Mouse (Mus musculus): ENCODE measurements around the gene Numb.
"Not testable (repeated sequence)": the region's sequence is repeated elsewhere in the genome, so short reads cannot be mapped to it uniquely, and the experiment has no call there.

Gene Numb

DNA sequence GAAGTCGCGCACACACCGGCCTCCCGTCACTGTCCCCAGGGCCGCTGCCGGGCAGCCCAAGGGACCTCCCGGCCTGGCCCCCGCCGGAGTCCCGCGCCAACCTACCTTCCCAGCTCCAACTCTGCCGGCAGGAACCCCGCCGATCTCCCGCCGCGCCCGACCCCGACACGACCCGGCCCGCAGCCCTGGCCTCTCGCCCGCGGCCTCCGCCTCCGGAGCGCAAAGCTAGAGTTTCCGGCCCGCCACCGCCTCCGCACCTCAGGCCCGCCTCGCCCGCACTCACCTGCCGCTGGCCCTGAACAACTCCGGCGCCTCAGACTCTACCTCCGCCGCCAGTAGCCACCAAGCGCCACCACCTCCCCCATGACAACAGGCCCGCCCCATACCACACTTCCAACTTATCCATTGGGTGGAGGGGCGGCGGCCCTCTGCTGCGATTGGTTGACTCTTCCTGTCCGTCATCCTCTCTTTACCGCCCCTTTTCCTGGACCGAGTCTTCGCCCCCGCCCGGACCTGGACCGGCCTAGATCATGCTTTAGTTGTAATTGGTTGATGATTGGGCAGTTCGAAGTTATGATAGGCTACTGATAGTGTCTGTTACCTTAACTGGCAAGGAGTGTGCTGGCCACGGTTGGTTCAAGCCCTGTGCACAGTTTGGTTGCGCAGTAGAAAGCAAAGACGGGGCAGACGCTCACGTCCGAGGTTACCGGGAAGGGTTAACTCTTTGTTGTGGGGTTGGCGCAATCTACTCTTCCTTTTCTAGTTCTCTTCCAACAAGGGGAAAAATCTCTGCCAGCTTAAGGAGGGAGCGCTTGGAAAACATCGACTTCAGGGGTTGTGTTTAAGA, at the start of gene Numb:
Gene Numb, minus strand, starts transcription at position 400 of the 847 bp plus-strand sequence.
- peak; percentile 98 for DNase-seq

- DNase-seq = no peak
Observed at GRCm38 (mm10) chr12:83965235-83965634, 43.5 kb upstream of the Numb start.

DNA sequence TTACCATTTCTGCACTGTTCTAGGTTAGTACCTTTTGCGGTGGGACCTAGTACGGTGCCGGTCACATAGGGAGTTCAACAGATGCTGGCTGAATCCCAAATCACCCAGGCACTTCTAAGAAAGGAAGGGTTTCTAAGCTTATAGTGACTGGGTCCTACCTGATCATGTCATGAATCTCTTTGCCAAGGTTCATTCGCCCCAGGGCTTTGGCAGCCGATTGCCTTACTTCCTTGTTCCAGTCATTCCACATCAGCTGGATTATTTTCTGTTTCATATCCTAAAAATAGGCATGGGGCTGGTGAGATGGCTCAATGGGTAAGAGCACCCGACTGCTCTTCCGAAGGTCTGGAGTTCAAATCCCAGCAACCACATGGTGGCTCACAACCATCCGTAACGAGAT, 36.5 kb upstream of the Numb start:
- DNase-seq = no peak

DNA sequence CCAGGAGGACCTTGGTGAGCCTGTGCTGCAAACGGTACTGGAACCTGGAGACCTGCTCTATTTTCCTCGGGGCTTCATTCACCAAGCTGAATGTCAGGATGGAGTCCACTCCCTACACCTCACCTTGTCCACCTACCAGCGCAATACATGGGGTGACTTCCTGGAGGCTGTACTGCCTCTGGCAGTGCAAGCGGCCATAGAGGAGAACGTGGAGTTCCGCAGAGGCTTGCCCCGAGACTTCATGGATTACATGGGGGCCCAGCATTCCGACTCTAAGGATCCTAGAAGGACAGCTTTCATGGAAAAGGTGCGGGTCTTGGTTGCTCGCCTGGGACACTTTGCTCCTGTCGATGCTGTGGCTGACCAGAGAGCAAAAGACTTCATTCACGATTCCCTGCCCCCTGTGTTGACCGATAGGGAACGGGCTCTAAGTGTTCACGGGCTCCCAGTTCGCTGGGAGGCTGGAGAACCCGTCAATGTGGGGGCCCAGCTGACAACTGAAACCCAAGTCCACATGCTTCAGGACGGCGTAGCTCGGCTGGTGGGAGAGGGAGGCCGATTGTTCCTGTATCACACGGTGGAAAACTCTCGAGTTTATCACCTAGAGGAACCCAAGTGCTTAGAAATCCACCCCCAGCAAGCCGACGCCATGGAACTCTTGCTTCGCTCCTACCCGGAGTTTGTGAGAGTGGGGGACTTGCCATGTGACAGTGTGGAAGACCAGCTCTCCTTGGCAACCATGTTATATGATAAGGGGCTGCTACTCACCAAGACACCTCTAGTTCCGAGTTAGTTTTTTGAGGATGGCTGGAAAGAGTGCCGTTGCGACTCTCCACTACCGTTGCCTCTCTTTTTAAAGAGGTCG, 30.2 kb upstream of the Numb start:
- DNase-seq = no peak

- peak; percentile 54 for DNase-seq
Observed at GRCm38 (mm10) chr12:83950840-83951701, 29.3 kb upstream of the Numb start.

DNA sequence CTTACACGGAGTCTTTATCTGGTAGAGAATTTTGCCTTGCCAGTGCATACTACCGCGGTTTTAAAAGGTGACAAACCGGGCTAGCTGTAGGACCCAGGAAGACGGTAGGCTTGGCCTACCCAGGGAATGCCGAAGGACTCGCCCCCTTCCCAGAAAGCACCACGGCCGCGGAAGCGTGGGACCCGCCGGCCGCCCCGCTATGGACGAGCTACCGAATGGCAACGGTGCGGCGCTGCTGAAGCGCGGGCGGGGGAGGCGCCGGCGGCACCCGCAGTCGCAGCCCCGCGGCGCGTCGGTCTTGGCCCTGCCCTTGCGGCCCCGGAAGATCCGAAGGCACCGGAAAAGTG, 28.7 kb upstream of the Numb start, which contains the start of gene Riox1:
Gene Riox1, plus strand, starts transcription at position 116 of the 347 bp plus-strand sequence.
- peak; percentile 86 for DNase-seq

- DNase-seq = no peak
Observed at GRCm38 (mm10) chr12:83949776-83950492, 28.2 kb upstream of the Numb start.

DNA sequence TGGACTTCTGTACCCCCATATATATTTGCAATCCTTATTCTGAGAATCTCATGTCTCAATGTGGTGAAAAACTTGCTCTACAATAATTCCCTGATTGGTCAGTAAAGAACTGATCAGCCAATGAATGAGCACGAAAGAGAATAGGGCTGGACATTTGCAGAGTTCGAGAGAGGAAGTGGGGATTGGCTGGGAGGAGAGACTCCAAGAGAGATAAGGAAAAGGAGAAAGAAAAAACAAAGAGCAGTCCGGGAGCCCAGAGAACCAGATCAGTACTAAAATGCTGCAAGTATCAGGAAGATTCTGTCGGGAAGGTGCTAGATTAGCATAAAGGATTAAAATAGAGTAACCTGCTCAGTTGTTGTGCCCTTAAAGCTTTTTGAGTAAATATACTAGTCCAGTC, 27.3 kb upstream of the Numb start:
- no peak for DNase-seq

DNA sequence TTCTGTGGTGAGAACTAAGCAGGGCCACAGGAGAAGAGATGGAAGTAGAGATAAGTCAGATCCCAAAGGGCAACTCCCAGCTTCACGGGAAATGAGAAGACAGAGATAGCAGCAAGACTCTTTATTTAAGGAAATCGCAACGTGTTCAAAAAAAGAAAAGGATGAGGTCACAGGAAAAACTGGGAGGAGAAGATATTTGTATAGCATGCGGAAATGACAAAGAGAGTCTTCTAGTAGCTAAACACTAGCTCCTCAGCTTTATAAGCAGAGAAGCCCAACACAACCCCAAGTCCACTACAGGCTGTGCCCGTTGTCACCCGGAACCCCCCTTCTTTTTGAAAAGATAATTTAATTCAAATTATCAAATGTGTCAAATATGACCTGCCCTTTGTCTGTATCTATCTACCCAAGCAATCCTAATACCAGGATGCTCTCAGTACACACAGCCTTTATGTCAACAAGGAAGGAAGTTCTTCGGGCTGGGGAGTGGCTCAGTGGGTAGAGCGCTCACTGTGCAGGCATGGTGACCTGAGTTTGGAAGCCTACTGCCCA, 25.6 kb upstream of the Numb start:
- no peak for DNase-seq

DNA sequence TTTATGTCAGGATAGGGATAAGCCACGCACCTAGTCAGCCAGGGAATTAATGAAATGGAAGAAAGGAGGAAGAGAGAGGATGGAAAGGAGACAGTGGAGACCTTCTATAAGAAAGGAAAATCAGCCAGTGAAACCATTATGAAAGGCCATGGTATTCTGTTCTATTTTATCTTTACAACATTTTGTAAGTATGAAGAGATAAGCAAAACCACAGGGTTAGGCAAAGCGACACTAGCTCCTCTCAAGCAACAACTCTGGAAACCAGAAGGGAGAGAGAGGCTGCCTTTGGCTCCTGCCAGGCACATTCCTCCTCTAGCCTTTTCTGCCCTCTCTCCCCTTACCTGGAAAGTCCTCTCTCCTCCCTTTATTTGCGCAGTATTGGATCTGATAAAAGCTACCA, 20.2 kb upstream of the Numb start:
- no peak for DNase-seq

DNA sequence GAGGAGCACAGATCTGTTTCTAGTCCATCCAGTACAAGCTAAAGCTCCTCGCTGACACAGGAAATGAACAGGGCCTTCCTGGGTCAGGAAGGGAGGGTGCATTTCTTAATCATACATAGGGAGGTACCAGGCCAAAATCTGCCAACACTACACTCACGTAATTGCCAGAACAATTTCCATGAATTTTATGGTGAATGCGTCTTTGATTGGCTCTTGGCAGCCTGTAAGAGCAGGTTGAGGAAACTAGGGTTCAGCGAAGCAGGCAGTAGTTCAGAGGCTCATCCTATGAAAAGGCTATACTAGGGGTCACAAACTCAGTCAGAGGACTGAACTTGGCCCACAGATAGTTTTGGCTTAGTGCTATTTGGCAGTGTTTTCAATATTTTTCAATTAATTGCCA, 18.3 kb upstream of the Numb start:
- no peak for DNase-seq

GRCm38 (mm10) chr12:83939332-83939731, 17.6 kb upstream of the Numb start:
- DNase-seq = no peak

DNA sequence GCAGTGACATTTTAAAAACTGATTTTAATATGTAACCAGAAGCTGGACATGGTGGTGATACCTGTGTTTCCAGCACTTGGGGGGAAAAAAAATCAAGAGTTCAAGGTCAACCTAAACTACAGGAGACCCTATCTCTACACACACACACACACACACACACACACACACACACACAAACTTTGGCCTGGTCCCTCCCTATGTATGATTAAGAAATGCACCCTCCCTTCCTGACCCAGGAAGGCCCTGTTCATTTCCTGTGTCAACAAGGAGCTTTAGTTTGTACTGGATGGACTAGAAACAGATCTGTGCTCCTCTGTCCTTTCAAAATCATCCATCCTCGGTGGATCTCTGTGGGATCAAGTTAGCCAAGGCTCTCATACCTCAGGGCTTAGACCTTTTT, 16.9 kb upstream of the Numb start:
- DNase-seq = not testable (repeated sequence)

DNA sequence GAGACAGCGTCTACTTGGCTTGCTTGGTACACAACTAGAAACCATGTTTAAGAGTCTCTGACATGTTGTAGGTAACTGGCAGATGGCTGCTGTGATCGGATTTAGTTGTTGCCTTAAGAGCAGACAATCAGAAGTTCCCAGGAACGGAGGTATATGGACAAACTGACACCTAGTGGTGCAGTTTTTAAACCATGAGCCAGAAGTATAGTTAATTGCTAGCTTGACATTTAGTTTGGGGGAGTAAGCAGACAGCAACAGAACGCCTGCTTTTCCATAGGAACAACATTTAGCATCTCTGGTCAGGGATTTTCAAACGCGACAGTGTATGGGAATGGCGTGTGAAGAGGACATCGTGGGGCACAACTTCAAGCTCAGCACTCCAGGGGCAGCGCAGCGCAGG, 15.9 kb upstream of the Numb start:
- no peak for DNase-seq

DNA sequence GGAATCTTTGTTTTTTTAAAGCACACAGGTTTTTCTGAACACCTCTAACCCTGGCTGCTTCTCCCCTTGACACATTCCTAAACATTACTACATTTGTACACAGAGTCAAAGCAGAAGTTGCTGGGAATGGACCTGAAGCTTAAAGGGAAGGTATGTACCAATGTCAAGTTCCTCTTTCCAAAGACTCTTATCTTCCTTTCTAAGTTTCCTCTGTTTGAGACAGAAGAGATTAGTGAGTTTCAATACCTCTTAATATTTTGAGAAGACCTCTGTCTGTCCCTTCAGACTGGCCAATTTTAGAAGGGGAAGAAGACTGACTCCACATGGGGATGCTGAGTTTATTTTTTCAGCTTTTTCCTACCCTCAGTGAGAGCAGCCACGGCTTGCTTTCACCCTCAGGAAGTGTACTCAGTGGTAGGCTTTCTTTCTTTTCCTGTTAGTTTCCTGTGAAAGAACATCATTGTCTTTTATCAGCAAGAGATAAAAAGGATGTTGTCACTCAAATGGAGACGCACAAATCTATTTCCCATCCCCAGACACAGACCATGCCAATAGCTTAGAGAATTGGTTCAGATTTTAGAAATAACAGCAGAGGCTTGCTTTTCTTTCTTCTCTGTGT, 7.6 kb upstream of the Numb start:
- DNase-seq = no peak

GRCm38 (mm10) chr12:83927747-83928146, 6.0 kb upstream of the Numb start:
- DNase-seq = no peak

GRCm38 (mm10) chr12:83926061-83926460, 4.3 kb upstream of the Numb start:
- no peak for DNase-seq

GRCm38 (mm10) chr12:83925160-83925703, 3.5 kb upstream of the Numb start:
- DNase-seq = no peak

DNA sequence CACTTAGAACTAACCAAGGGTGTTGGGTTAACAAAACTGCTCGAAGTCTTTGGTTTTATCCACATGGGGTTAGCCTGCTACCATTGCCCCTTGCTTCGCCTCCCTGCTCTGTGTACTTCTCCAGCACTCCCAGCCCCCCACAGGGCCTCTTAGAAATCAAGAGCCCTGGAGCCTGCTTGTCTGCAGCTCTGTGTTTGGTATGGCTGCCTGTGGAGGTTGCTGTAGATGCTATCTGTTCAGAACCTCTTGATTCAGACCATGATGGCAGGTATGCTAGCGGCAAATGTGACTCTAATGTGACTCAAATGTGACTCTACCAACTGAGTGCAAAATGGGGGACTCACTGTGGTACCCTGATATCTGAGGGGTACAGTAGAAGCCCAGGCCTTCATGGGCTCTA, 2.6 kb upstream of the Numb start:
- DNase-seq = no peak

DNA sequence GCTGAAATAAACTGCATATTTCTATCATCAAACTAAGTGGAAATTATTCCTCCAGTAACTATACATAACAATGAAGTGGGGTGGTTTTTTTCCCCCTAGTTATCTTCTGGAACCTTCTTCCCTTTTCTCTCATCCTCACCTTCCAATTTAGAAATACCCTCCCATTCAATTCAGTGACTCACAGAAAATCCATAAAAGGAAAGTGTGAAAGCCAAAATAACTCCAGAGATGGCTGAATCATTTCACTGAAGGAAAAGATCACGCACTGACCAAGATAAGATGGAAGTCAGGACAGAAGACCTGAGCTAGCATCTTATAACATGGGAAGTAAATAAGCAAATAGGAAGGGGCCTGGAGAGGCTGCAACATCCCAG, 1.7 kb upstream of the Numb start:
- no peak for DNase-seq

Measured in kidney, adult 18-20 months (tissue).